8 mouse cellular contexts compared by ENCODE assay signal in the genomic region with DNA sequence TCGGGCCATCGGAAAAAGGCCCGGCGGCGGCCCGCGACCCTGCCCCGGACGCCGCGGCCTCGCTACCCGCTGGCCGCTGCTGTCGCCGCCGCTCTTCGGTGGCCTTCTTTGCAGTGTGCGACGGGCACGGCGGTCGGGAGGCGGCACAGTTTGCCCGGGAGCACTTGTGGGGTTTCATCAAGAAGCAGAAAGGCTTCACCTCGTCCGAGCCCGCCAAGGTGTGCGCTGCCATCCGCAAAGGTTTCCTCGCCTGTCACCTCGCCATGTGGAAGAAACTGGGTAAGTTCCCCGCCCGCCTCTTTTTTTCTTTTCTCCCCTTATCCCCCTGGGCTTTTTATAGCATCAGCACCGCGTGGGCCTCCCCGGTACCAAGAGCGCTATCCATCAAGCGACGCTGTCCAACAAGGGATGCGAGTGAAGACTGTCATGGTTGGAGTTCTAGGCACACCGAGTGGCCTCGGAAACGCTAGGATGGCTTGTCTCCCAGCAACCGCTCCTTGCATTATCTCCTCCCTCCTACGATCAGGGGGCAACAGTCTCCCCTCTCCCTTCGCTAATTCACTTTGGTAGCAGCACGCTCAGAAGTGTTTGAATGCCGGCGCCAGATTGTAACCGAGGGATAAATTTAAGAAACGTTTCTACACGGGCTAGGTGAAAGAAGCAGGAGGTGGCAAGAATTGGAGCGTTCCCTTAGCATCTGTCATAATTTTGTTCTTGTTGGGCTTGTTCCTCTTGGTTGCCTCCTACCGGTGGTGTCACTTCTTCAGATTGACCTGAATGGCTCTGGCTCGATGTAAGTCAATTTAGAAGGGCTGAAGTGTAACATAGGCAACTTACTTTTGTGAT. TPM values are rescaled to one million over a fixed set of nuclear protein-coding genes. Genes with fewer than 3 reads are reported as not detected.
DNase-seq lines count a peak whose midpoint lies in the region; ATAC-seq lines count a peak whose summit lies in the region.

No protein-coding gene starts in this region.

- H3K4me2 ChIP-seq in forebrain, embryonic 13.5 days = peak overlapping the region; percentile 66
- H3K4me2 ChIP-seq in lung, embryonic 16.5 days (ENCODE audit: low read depth, low read length) = peak overlapping the region; percentile 58

- peaks cover 17% of the 10 kb centered on the region for H3K36me3 ChIP-seq in forebrain, embryonic 13.5 days (ENCODE audit: poor library complexity, severe bottlenecking)
- peaks cover 9% of the 10 kb centered on the region; the same call in 1 of the 2 replicates for H3K36me3 ChIP-seq in lung, embryonic 16.5 days (ENCODE audit: control insufficient read depth, insufficient read depth, low read length)

- H3K27ac ChIP-seq in forebrain, embryonic 13.5 days = peak overlapping the region; percentile 92
- peak overlapping the region; percentile 95 for H3K27ac ChIP-seq in lung, embryonic 16.5 days (ENCODE audit: low read length)

- WGBS in forebrain, embryonic 13.5 days = under 1% methylated on average over 55 of the region's 56 CpGs
- 1% methylated on average over 51 of the region's 56 CpGs for WGBS in lung, embryonic 16.5 days

- H3K9me3 ChIP-seq in forebrain, embryonic 13.5 days (replicated peaks) = no peaks in the 10 kb centered on the region
- no peaks in the 10 kb centered on the region for H3K9me3 ChIP-seq in lung, embryonic 16.5 days (ENCODE audit: control insufficient read depth, low read length)

- peaks cover 24% of the 10 kb centered on the region for H3K4me1 ChIP-seq in forebrain, embryonic 13.5 days
- peaks cover 12% of the 10 kb centered on the region for H3K4me1 ChIP-seq in lung, embryonic 16.5 days (replicated peaks; ENCODE audit: control insufficient read depth, insufficient read depth, low read length)

- intact Hi-C loops in heart, postnatal 25 days (cut with DNase I) = loop anchor here (2.0 to 5.0 kb wide), 2 partner anchors 41 to 80 kb away; a partner anchor contains a TSS

- ATAC-seq in cerebellum, adult (ENCODE audit: insufficient number of reproducible peaks, low FRiP score, low TSS enrichment) = 0 out of 2 replicates have a peak, but pooled peaks have one; percentile 3
- ATAC-seq in forebrain, embryonic 13.5 days = no peak; the same call in 1 of the 2 replicates
- ATAC-seq in lung, embryonic 16.5 days (ENCODE audit: low read depth) = peak; percentile 32

- peak; percentile 75 for DNase-seq in MN1 (ENCODE audit: low spot score)
- peak; percentile 14 for DNase-seq in heart, postnatal 25 days (ENCODE audit: low spot score)
- DNase-seq in layer of hippocampus, adult 18-20 months (ENCODE audit: low spot score in 2 of 2) = peak; percentile 19 to 47
- peak; percentile 41 for DNase-seq in ovary, postnatal 36 days (ENCODE audit: low spot score)
- peak; percentile 68 for DNase-seq in thymus, postnatal 25 days

- peak overlapping the region; percentile 95 for H3K9ac ChIP-seq in forebrain, embryonic 13.5 days
- peak overlapping the region; percentile 94 for H3K9ac ChIP-seq in lung, embryonic 16.5 days (ENCODE audit: low read length)

- peak overlapping the region; percentile 98 for H3K4me3 ChIP-seq in forebrain, embryonic 13.5 days
- H3K4me3 ChIP-seq in lung, embryonic 16.5 days (ENCODE audit: low read length) = peak overlapping the region; percentile 98

- no peaks in the 10 kb centered on the region for H3K27me3 ChIP-seq in forebrain, embryonic 13.5 days
- H3K27me3 ChIP-seq in lung, embryonic 16.5 days (ENCODE audit: control insufficient read depth, insufficient read depth, low read depth, low read length) = no peaks in the 10 kb centered on the region

RNA-seq across cellular contexts. Expression of a gene that starts 0.8 kb away (rescaled TPM):
- 22.3 and 22.6 TPM in 2 replicates for polyA plus RNA-seq in forebrain, embryonic 13.5 days (2015; fragmentation: Nextera tagmentation; extraction: Ambion mirVana)
- total RNA-seq in heart, postnatal 25 days (2021) = 10 to 100 TPM in 1 of 2 experiments, 1 to 10 TPM in 1; 9.7 to 10.2 TPM
- 10 to 100 TPM; 16.2 to 17.0 TPM for total RNA-seq in layer of hippocampus, adult 18-20 months (2021)
- 14.6 and 15.9 TPM in 2 replicates for polyA plus RNA-seq in lung, embryonic 16.5 days (2015; fragmentation: Nextera tagmentation; extraction: Ambion mirVana)

RNA-seq across cellular contexts. Expression of a gene that starts 41.1 kb away (rescaled TPM):
- 19.6 and 19.7 TPM in 2 replicates for polyA plus RNA-seq in forebrain, embryonic 13.5 days (2015; fragmentation: Nextera tagmentation; extraction: Ambion mirVana)
- total RNA-seq in heart, postnatal 25 days (2021) = 10 to 100 TPM; 31.1 to 43.7 TPM
- total RNA-seq in layer of hippocampus, adult 18-20 months (2021) = 10 to 100 TPM; 70.0 to 78.5 TPM
- 38.4 and 40.0 TPM in 2 replicates for polyA plus RNA-seq in lung, embryonic 16.5 days (2015; fragmentation: Nextera tagmentation; extraction: Ambion mirVana)

Comparison
In these comparisons a context has a peak if more than half of its experiments do, and no peak if none do; other contexts are left out.
1. DNase-seq: peak in every context shown above with its lines; median percentile 75 in MN1; 68 in thymus, postnatal 25 days; 41 in ovary, postnatal 36 days; 33 in layer of hippocampus, adult 18-20 months; 14 in heart, postnatal 25 days.